Mouse (Mus musculus) hindlimb bud, embryonic 11.5 days (tissue): ENCODE results near the gene Ephx3.
A peak's percentile ranks its signal among the peaks of the same experiment; 100 is the strongest.
"Not testable (repeated sequence)": the region's sequence is repeated elsewhere in the genome, so short reads cannot be mapped to it uniquely, and the experiment has no call there.

Experiments used
- DNase-seq: peaks from one replicate; pipeline ENCODE4 v3.0.0-alpha.2; 2012; ENCODE audit warnings: low read depth, low spot score; ENCODE audit errors: extremely low spot score

Ephx3 gene

GRCm38 (mm10) chr17:32188863-32189636 is at the start of gene Ephx3:
Gene Ephx3 (minus strand): TSS chr17:32189549.
- no peak for DNase-seq

- no peak for DNase-seq
Observed at GRCm38 (mm10) chr17:32238589-32238988, 49.2 kb upstream of the Ephx3 start.

- DNase-seq = no peak
Observed at GRCm38 (mm10) chr17:32235534-32236191, 46.3 kb upstream of the Ephx3 start.

GRCm38 (mm10) chr17:32233174-32233573 is 43.8 kb upstream of the Ephx3 start:
- DNase-seq = no peak

- DNase-seq = no peak
Observed at GRCm38 (mm10) chr17:32229256-32229655, 39.9 kb upstream of the Ephx3 start.

DNA sequence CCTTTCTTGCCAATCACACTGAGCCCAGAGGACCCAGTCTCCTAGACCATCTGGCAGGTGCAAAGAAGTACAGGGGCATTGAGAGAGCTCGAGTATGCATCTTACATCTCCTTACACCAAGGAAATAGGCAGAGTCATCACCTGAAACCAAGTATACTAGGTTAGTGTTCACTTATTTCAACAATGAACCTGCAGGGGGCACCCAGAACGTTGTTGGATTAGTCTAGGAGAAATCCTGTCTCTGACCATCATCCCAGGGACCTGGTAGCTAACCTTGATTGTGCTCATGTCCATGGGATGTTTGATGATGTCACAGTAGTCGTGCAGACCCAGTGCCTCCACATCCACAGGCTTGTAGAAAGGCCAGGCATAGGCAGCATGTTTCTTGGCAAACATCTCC is 31.5 kb upstream of the Ephx3 start:
- no peak for DNase-seq

GRCm38 (mm10) chr17:32215587-32215986 is 26.2 kb upstream of the Ephx3 start:
- not testable (repeated sequence) for DNase-seq

- DNase-seq = not testable (repeated sequence)
Observed at GRCm38 (mm10) chr17:32211554-32211953, 22.2 kb upstream of the Ephx3 start.

DNA sequence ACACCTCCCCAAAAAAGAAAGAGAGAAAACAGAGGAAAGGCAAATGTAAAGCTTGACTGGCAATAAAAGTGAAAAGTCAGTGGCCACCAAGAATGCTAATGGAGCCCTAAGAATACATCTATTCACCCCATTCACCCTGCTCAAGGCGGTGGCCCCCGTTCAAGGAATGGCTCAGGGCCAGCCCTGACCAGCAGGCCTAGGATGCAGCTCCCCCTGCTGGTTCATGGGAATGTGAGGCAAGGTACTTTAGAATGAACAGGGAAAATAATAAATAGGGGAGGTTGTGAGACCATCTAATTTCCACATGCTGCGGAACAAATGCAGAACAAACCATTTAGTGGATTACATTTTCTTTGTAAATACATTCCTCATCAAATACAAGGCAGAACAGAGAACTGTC is 20.4 kb upstream of the Ephx3 start:
- DNase-seq = peak; percentile 8

GRCm38 (mm10) chr17:32209144-32209543 is 19.8 kb upstream of the Ephx3 start:
- no peak for DNase-seq

DNA sequence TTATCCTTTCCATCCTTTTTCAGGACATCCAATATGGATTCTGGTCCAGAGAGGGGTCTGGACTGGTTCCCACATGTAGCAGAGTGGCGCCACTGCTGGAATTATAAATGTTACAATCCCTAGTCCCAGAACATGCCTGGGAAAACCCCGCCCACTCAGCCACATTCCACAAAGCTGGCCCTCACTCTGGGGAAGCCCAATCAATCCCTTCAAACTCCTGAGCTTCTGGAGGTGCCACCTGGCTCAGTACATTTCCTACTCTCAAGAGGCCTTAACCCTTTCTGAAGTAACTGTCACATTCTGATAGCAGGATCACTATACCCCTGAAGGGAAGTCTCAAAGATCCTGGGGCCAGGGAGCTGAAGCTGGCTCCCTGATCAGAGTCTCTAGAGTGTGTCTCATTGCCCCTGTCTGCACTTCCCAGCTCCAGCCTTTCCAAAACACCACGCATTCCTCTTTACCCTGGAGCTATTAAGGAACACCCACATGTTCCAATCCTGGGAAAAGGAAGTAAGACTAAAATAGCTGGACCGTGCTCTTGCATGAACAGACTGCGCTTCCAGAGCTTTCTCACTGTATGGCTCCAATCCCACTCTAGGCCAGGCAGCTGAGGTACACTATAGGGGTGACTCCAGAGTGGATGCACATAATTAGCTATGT is 18.4 kb upstream of the Ephx3 start:
- DNase-seq = no peak

DNA sequence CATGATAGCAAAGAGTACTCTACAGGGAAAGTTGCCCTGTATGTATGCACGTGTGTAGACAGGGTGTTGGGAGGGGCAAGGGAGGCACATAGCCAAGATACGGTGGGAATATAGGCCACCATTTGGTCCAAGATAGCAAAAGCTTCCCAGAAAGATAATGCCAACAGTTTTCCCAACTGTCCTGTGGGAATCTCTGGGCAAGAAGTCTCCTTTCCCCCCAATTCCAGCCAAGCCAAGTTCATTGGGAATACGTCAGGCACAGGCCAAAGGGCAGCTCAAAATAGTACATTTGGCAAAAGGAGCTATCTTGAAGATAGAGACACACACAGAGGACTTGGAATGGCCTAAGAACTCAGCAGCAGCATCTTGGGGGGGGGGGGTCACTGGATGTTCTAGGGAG is 16.0 kb upstream of the Ephx3 start:
- no peak for DNase-seq

- DNase-seq = no peak
Observed at GRCm38 (mm10) chr17:32202972-32203371, 13.6 kb upstream of the Ephx3 start.

- no peak for DNase-seq
Observed at GRCm38 (mm10) chr17:32201086-32201485, 11.7 kb upstream of the Ephx3 start.

DNA sequence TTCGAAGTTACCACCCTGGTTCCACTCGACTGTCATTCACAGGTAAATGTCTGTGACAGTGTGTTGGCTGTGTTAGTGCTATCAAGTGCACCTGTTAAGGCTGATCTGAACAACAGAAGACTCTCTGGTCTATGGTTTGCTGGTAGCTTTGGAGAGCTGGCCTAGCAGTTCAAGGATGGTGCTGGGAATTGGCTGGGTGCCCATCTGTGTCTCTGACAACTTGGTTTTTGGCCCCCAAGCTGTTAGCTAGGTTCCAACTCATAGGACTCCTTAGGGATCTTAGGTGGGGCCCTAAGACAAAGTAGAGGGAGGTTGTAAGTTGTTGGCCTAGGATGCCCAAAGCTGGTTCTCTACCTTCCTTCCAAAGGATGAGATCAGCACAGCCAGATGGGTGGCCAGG is 10.4 kb upstream of the Ephx3 start:
- no peak for DNase-seq

- DNase-seq = no peak
Observed at GRCm38 (mm10) chr17:32197156-32197555, 7.8 kb upstream of the Ephx3 start.

DNA sequence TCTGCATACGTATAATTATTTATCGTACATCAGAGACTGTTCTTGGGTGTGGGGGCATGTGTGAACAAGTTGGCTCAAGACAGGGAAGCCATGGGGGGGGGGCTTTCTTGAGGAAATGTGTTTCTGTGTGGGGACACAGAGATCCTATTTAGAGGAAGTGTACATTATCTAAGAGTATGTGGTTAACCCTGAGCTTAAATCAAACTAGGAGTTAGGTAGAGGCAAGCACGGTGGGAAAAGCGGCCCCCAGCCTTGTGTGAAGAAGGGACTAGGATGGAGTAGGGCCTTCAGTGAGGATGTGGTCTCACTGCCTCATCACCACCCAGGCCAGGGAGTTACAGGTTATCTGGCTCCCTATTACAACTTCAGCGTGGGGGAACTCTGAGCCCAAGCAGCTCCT is 6.4 kb upstream of the Ephx3 start:
- DNase-seq = no peak

- DNase-seq = no peak
Observed at GRCm38 (mm10) chr17:32193010-32193409, 3.7 kb upstream of the Ephx3 start.

- no peak for DNase-seq
Observed at GRCm38 (mm10) chr17:32189850-32190249, 501 bp upstream of the Ephx3 start.

GRCm38 (mm10) chr17:32183017-32183416 is 6.3 kb downstream of the Ephx3 start:
- DNase-seq = no peak

- no peak for DNase-seq
Observed at GRCm38 (mm10) chr17:32179621-32180491, 9.5 kb downstream of the Ephx3 start.
